Mouse (Mus musculus) embryonic facial prominence, embryonic 11.5 days (tissue): ENCODE measurements around the gene Wdr72. TPM values are rescaled to one million over a fixed set of nuclear protein-coding genes. Genes with fewer than 3 reads are reported as not detected.
A peak's percentile ranks its signal among the peaks of the same experiment; 100 is the strongest.

Experiments used
- ATAC-seq: fragments of 200-750 bp; cut with Nextera tagmentation; replicated peaks from 2 replicates; pipeline ENCODE4 v1.8.0; 2017; ENCODE audit warnings: low read depth; ENCODE audit not compliant: insufficient number of reproducible peaks, low FRiP score, low TSS enrichment
- DNase-seq: peaks from one replicate; pipeline ENCODE4 v3.0.0-alpha.2; 2015; ENCODE audit warnings: low spot score
- H3K27ac ChIP-seq: fragments of 300-500 bp; sonication (generic); replicated peaks from 2 replicates; pipeline ENCODE4 v1.5.1; 2014; ENCODE audit warnings: mild to moderate bottlenecking, low read depth, low read length, control low read depth
- H3K27me3 ChIP-seq: fragments of 300-500 bp; sonication (generic); 2 replicates; pipeline ENCODE4 v1.6.1; 2014; ENCODE audit warnings: mild to moderate bottlenecking, low read length, moderate library complexity, mixed read lengths; ENCODE audit not compliant: control insufficient read depth, insufficient read depth
- H3K36me3 ChIP-seq: fragments of 300-500 bp; sonication (generic); replicated peaks from 2 replicates; pipeline ENCODE4 v1.6.1; 2014; ENCODE audit warnings: low read depth, mild to moderate bottlenecking, low read length, moderate library complexity, mixed read lengths; ENCODE audit not compliant: control insufficient read depth, insufficient read depth
- H3K4me1 ChIP-seq: fragments of 300-500 bp; sonication (generic); 2 replicates; pipeline ENCODE4 v1.6.1; 2014; ENCODE audit warnings: low read length, mixed read lengths; ENCODE audit not compliant: control insufficient read depth, insufficient read depth
- H3K4me2 ChIP-seq: fragments of 300-500 bp; sonication (generic); 2 replicates; pipeline ENCODE4 v1.6.1; 2014; ENCODE audit warnings: low read depth, mild to moderate bottlenecking, control low read depth, low read length, moderate library complexity
- H3K4me3 ChIP-seq: fragments of 300-500 bp; sonication (generic); 2 replicates; pipeline ENCODE4 v1.5.1; 2014; ENCODE audit warnings: low read depth, low read length, control low read depth
- H3K9ac ChIP-seq: fragments of 300-500 bp; sonication (generic); replicated peaks from 2 replicates; pipeline ENCODE4 v1.6.1; 2014; ENCODE audit warnings: mild to moderate bottlenecking, control low read depth, low read length
- H3K9me3 ChIP-seq: fragments of 300-500 bp; sonication (generic); replicated peaks from 2 replicates; pipeline ENCODE4 v1.6.1; 2016; ENCODE audit warnings: mild to moderate bottlenecking, low read length, inconsistent platforms, mixed read lengths; ENCODE audit not compliant: control insufficient read depth
- WGBS: fragments of 180-500 bp; shearing (Covaris S2); extraction: QIAGEN DNeasy Blood & Tissue Kit; methylation state at CpG from one replicate; pipeline ENCODE4 v1.1.7; 2014; 5-methylcytosine and 5-hydroxymethylcytosine counted together
- polyA plus RNA-seq: library from polyadenylated mRNA; unstranded; fragments of >200 nt; fragmentation: Nextera tagmentation; extraction: Ambion mirVana; gene quantifications from 2 replicates; pipeline ENCODE4 v1.2.1, GENCODE M21; 2014

Wdr72 gene
- polyA plus RNA-seq, 1 experiment from 2014 or later: 0.11 TPM

DNA sequence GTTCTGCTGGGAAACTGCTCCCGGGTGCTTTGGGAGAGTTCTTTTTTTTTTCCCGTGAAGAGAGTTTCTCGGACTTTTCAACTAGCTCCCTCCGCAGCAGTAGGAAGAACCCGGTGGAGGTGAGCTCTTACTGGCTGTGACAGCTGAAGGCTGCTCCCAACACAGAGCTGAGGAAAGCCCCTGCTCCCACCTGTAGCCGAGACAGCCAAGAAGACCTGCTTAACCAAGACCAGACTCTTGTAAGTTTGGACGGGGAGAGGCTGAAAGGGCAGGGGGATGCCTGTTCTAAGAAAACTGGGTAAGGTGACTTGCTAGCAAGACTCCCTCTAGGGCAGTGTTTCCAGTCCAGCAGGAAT is 283 bp downstream of the Wdr72 start:
- H3K4me3 ChIP-seq: peak overlapping the region; percentile 18
- no peak overlapping the region for H3K27ac ChIP-seq
- DNase-seq (peak; percentile 8), ATAC-seq (no peak)
- H3K9ac ChIP-seq: no peak overlapping the region
- H3K27me3 ChIP-seq: no peaks in the 10 kb centered on the region
- H3K36me3 ChIP-seq: no peaks in the 10 kb centered on the region
- WGBS: 3% methylated on average over 7 of the region's 7 CpGs
- no peaks in the 10 kb centered on the region for H3K9me3 ChIP-seq
- H3K4me2 ChIP-seq: peak overlapping the region; percentile 57
- H3K4me1 ChIP-seq: no peaks in the 10 kb centered on the region

DNA sequence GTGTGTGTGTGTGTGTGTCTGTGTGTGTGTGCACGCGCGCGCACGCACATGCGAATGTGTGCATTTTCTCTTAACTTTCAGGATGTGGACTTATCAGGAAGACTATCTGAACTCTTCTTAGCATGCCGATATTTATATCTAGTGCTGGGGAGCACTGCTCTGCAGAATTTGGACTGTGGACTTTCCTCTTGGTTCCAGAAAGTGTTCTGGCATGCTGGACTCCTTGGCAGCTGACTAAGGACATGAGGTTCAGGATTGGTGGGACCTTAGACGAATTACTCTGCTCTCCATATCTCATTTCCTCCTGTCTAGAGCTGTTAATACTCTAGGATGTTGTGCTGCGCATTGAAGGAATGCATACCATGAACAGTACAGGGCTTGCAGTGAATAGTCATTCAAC is 2.4 kb downstream of the Wdr72 start:
- H3K9me3 ChIP-seq: no peaks in the 10 kb centered on the region
- no peak overlapping the region for H3K9ac ChIP-seq
- 94% methylated on average over 9 of the region's 9 CpGs for WGBS
- H3K4me1 ChIP-seq: no peaks in the 10 kb centered on the region
- ATAC-seq: no peak
- no peak for DNase-seq
- no peak overlapping the region for H3K27ac ChIP-seq
- H3K4me3 ChIP-seq: no peak overlapping the region
- H3K27me3 ChIP-seq: no peaks in the 10 kb centered on the region
- H3K36me3 ChIP-seq: no peaks in the 10 kb centered on the region
- H3K4me2 ChIP-seq: no peak overlapping the region

DNA sequence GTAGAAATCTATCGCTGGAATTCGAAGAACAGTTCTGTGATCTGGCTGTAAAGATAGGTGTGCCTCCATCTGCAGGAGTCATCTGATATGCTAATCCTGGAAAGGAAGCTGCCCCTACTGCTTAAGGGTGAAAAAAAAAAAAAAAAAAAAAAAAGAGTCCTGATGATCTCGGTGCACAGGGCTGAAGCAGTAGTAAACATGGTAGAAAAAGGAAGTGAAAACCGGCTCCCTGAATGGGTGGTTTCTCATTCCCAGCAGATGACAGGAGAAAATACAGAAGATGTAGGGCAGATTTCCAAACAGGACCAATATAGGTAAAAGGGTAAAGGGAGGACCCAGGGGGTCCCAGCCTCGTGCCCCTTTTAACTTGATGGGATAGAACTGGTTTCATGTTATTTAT is 16.1 kb downstream of the Wdr72 start:
- Histone ChIP-seq H3K4me2 (no peak overlapping the region), H3K9ac (no peak overlapping the region), H3K4me3 (no peak overlapping the region), H3K27me3 (no peaks in the 10 kb centered on the region), H3K9me3 (no peaks in the 10 kb centered on the region), H3K27ac (no peak overlapping the region), H3K4me1 (no peaks in the 10 kb centered on the region), H3K36me3 (no peaks in the 10 kb centered on the region)
- WGBS: 59% methylated on average over 5 of the region's 5 CpGs
- ATAC-seq: no peak
- no peak for DNase-seq

DNA sequence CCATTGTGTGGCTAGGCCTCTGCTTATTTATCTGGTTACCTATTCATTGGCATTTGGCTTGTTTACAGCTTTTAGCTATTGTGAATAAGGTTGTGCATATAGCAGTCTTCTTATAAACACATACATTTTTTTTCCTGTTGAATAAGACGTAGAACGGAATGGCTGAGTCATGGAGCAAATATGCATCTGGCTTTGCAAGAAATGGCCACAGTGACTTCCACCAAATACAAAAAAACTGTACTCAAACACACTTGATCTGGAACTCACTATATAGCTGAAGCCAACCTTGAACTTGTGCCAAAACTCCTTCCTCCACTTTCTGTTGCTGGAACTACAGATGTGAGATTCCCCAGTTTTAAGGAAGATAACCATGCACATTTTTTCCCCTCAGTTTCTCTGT is 23.9 kb downstream of the Wdr72 start:
- Histone ChIP-seq H3K27me3 (no peaks in the 10 kb centered on the region), H3K4me2 (no peak overlapping the region), H3K27ac (no peak overlapping the region), H3K4me3 (no peak overlapping the region), H3K36me3 (no peaks in the 10 kb centered on the region), H3K9ac (no peak overlapping the region), H3K9me3 (no peaks in the 10 kb centered on the region), H3K4me1 (no peaks in the 10 kb centered on the region)
- ATAC-seq (no peak), DNase-seq (no peak)
- 84% methylated on average over 2 of the region's 2 CpGs for WGBS

DNA sequence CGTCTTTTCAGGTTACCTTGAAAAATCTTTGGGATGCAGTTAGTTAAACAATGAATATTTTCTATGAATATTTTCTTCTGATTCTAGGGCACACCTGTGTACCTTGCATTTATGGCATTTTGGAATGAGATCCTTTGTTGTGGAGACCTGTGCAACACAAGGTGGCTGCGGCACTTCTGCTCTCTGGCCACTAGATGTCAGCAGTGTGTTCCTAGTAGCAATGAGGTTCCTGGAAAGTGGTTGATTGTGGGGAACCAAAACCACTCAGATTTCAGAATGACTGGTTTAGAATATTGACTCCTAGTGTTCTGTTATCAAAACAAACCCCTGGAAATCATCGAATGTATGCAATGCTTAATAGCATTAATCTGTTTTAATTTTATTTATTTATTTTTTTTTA is 31.7 kb downstream of the Wdr72 start:
- H3K36me3 ChIP-seq: no peaks in the 10 kb centered on the region
- 6% methylated on average over 3 of the region's 3 CpGs for WGBS
- peak; percentile 91 for DNase-seq
- H3K4me1 ChIP-seq: no peaks in the 10 kb centered on the region
- H3K9me3 ChIP-seq: no peaks in the 10 kb centered on the region
- H3K4me3 ChIP-seq: no peak overlapping the region
- no peak for ATAC-seq
- no peak overlapping the region for H3K4me2 ChIP-seq
- no peaks in the 10 kb centered on the region for H3K27me3 ChIP-seq
- H3K27ac ChIP-seq: no peak overlapping the region
- no peak overlapping the region for H3K9ac ChIP-seq

DNA sequence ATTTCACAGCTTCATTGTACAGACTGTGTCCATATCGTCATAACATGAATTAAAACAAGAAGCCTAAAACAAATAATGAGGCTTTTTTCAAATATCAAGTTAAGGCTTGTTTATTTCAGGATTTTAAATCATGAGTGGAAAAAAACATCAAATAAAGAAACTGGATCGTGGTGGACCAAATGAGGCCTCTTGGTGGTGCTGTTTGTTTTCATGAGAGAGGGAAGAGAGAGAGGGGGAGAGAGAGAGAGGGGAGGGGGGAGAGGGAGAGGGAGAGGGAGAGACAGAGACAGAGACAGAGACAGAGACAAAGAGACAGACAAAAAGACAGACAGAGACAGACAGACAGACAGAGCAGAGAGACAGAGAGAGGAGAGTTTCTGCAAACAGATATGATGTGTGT is 32.5 kb downstream of the Wdr72 start:
- no peaks in the 10 kb centered on the region for H3K4me1 ChIP-seq
- ATAC-seq (no peak), DNase-seq (no peak)
- H3K4me2 ChIP-seq: no peak overlapping the region
- WGBS: 51% methylated on average over 2 of the region's 2 CpGs
- no peaks in the 10 kb centered on the region for H3K27me3 ChIP-seq
- no peaks in the 10 kb centered on the region for H3K9me3 ChIP-seq
- H3K36me3 ChIP-seq: no peaks in the 10 kb centered on the region
- no peak overlapping the region for H3K4me3 ChIP-seq
- no peak overlapping the region for H3K9ac ChIP-seq
- no peak overlapping the region for H3K27ac ChIP-seq

DNA sequence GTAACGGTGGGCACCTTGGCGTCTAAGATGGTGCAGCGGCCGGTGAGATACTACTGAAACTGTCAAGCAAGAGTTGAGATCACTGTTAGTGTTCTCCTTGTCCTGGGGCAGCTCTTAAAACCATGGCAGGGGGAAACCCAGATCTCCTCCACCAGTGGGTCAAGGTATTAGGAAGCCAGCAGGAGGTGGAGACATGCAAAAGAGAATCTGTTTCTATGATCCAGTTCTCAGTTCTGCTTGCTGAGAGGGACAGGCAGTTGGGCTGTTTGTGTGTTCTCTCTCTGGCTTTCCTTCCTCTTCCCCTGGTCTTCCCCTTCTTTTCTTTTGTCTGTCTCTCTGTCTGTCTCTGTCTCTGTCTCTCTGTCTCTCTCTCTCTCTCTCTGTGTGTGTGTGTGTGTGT is 35.0 kb downstream of the Wdr72 start:
- no peak for DNase-seq
- H3K4me1 ChIP-seq: no peaks in the 10 kb centered on the region

DNA sequence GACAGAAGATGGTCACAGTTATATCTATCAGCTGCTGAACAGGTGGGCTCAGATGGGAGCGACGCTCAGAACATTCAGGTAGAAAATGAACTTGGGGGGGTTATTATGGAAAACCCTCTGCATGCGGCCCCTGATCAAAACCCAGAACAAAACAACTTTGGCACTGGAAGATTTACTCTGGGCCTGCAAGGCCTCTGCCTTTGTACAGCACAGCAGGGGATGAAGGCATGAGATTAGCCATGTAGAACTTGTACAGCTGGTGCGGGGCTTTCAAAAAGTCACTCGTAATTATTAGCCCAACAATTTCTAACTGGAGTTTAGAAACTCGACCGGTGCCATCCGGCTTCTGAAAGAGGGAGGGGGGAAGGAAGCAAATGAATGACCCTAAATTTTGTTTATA is 38.1 kb downstream of the Wdr72 start:
- H3K9ac ChIP-seq: no peak overlapping the region
- no peaks in the 10 kb centered on the region for H3K9me3 ChIP-seq
- no peaks in the 10 kb centered on the region for H3K4me1 ChIP-seq
- 64% methylated on average over 8 of the region's 8 CpGs for WGBS
- H3K36me3 ChIP-seq: no peaks in the 10 kb centered on the region
- no peak for ATAC-seq
- H3K27me3 ChIP-seq: no peaks in the 10 kb centered on the region
- H3K4me3 ChIP-seq: no peak overlapping the region
- no peak overlapping the region for H3K27ac ChIP-seq
- no peak overlapping the region for H3K4me2 ChIP-seq
- DNase-seq: no peak

More for the DNA sequence above, 35.0 kb downstream of the Wdr72 start:
- Histone ChIP-seq H3K4me3 (no peak overlapping the region), H3K36me3 (no peaks in the 10 kb centered on the region), H3K27me3 (no peaks in the 10 kb centered on the region), H3K9ac (no peak overlapping the region), H3K27ac (no peak overlapping the region), H3K4me2 (no peak overlapping the region), H3K9me3 (no peaks in the 10 kb centered on the region)
- no peak for ATAC-seq
- 90% methylated on average over 4 of the region's 4 CpGs for WGBS
